Mouse (Mus musculus) lung, embryonic 14.5 days (tissue): Measurements from ENCODE around the gene Sprr1b. TPM values are rescaled to one million over a fixed set of nuclear protein-coding genes. Genes with fewer than 3 reads are reported as not detected.
A peak's percentile ranks its signal among the peaks of the same experiment; 100 is the strongest.

Experiments used
- ATAC-seq: fragments of 200-750 bp; cut with Nextera tagmentation; 2 replicates; pipeline ENCODE4 v1.8.0; 2017; ENCODE audit warnings: mild to moderate bottlenecking, moderate TSS enrichment, moderate library complexity; ENCODE audit not compliant: insufficient read depth
- DNase-seq: peaks from one replicate; pipeline ENCODE4 v3.0.0-alpha.2; 2015
- H3K27ac ChIP-seq: fragments of 300-500 bp; sonication (generic); 2 replicates; pipeline ENCODE4 v1.5.1; 2014; ENCODE audit warnings: low read depth, mild to moderate bottlenecking, moderate library complexity
- H3K27me3 ChIP-seq: fragments of 300-500 bp; sonication (generic); 2 replicates; pipeline ENCODE4 v1.6.1; 2014; ENCODE audit warnings: low read length, control low read depth; ENCODE audit not compliant: insufficient read depth
- H3K36me3 ChIP-seq: fragments of 300-500 bp; sonication (generic); 2 replicates; pipeline ENCODE4 v1.6.1; 2014; ENCODE audit warnings: control low read depth; ENCODE audit not compliant: insufficient read depth
- H3K4me1 ChIP-seq: fragments of 300-500 bp; sonication (generic); 2 replicates; pipeline ENCODE4 v1.6.1; 2014; ENCODE audit warnings: antibody characterized with exemption, control low read depth; ENCODE audit not compliant: insufficient read depth
- H3K4me2 ChIP-seq: fragments of 300-500 bp; sonication (generic); 2 replicates; pipeline ENCODE4 v1.6.1; 2014; ENCODE audit warnings: mild to moderate bottlenecking
- H3K4me3 ChIP-seq: fragments of 300-500 bp; sonication (generic); 2 replicates; pipeline ENCODE4 v1.5.1; 2014; ENCODE audit warnings: low read depth, low read length
- H3K9ac ChIP-seq: fragments of 300-500 bp; sonication (generic); 2 replicates; pipeline ENCODE4 v1.6.1; 2014
- H3K9me3 ChIP-seq: fragments of 300-500 bp; sonication (generic); 2 replicates; pipeline ENCODE4 v1.6.1; 2016; ENCODE audit warnings: low read depth, low read length, control low read depth
- CTCF ChIP-seq: IDR thresholded peaks from 2 replicates; pipeline ENCODE4 v1.5.1; 2016; ENCODE audit warnings: antibody characterized with exemption, low read depth
- WGBS: fragments of 180-500 bp; shearing (Covaris S2); extraction: QIAGEN DNeasy Blood & Tissue Kit; methylation state at CpG from one replicate; pipeline ENCODE4 v1.1.7; 2014; 5-methylcytosine and 5-hydroxymethylcytosine counted together
- polyA plus RNA-seq: library from polyadenylated mRNA; unstranded; fragments of >200 nt; fragmentation: Nextera tagmentation; extraction: Ambion mirVana; gene quantifications from 2 replicates; pipeline ENCODE4 v1.2.1, GENCODE M21; 2014

Gene Sprr1b
- polyA plus RNA-seq, 1 experiment from 2014 or later: not detected

GRCm38 (mm10) chr3:92455151-92455550 lies 16.6 kb upstream of the Sprr1b start:
- TF ChIP-seq CTCF: no peak
- no peak overlapping the region for H3K4me3 ChIP-seq
- no peak overlapping the region for H3K27ac ChIP-seq
- H3K27me3 ChIP-seq: no peaks in the 10 kb centered on the region
- no peak overlapping the region for H3K9ac ChIP-seq
- ATAC-seq (no peak), DNase-seq (no peak)
- no peaks in the 10 kb centered on the region for H3K9me3 ChIP-seq
- H3K4me1 ChIP-seq: no peaks in the 10 kb centered on the region
- WGBS: 64% methylated on average over 5 of the region's 5 CpGs
- H3K36me3 ChIP-seq: no peaks in the 10 kb centered on the region
- H3K4me2 ChIP-seq: no peak overlapping the region

DNA sequence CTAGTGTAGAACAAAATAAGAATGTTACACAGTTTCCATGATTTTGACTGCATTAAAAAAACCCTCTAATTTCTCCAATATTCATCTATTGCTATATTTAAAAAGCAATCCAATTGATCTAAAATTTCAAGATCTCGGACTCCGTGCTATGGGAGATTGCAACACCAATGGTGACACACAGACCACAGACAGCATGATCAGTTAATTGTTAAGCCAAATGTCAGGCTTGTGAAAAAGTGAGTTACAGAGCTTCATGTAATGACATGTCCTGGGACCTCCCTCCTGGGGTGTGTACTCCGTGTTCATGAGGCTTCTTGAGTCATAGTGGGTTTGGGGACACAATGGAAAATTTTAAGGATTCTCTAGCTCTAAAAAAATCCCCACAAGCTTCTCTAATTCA lies 1.6 kb upstream of the Sprr1b start:
- Histone ChIP-seq H3K27ac (no peak overlapping the region), H3K9ac (no peak overlapping the region), H3K9me3 (no peaks in the 10 kb centered on the region), H3K4me1 (no peaks in the 10 kb centered on the region), H3K36me3 (no peaks in the 10 kb centered on the region), H3K4me3 (no peak overlapping the region), H3K27me3 (no peaks in the 10 kb centered on the region), H3K4me2 (no peak overlapping the region)
- WGBS: 80% methylated on average over 3 of the region's 3 CpGs
- no peak for ATAC-seq
- no peak for DNase-seq
- no peak for TF ChIP-seq CTCF

GRCm38 (mm10) chr3:92432282-92432681 lies 6.3 kb downstream of the Sprr1b start, which contains the start of gene Sprr2k:
TSS of gene Sprr2k (plus strand) at chr3:92432582.
- Histone ChIP-seq H3K9me3 (no peaks in the 10 kb centered on the region), H3K9ac (no peak within 1 kb of the TSS), H3K36me3 (no peaks in the 10 kb centered on the region), H3K4me2 (no peak within 1 kb of the TSS), H3K4me3 (no peak within 1 kb of the TSS), H3K27ac (no peak within 1 kb of the TSS), H3K4me1 (no peaks in the 10 kb centered on the region), H3K27me3 (no peaks in the 10 kb centered on the region)
- no peak for TF ChIP-seq CTCF
- ATAC-seq (no peak), DNase-seq (no peak)
- WGBS: 85% methylated on average over 2 of the region's 2 CpGs

DNA sequence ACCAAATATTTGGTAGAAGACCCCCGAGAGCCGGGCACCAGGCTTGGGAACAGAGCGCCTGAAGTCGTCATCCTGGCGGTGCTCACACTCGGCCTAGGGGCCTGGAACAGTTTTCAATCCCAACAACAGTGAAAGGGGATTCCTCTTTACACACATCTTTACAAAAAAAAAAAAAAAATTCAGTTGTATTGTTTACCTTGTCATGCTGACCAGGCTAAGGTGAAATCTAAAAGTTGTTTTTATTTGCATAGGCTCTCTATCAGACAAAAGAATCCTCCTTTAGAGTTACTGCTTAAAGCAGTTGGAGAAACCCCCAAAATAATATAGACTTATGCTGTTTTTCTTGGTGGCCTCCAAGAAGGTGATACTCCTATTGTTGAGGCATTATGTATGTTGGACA lies 9.3 kb downstream of the Sprr1b start, which contains the start of gene Gm9774:
Gm9774 (minus strand) TSS at position 101 of the 400 bp plus-strand sequence.
- Histone ChIP-seq H3K36me3 (no peaks in the 10 kb centered on the region), H3K4me3 (no peak within 1 kb of the TSS), H3K9ac (no peak within 1 kb of the TSS), H3K9me3 (no peaks in the 10 kb centered on the region), H3K27me3 (no peaks in the 10 kb centered on the region), H3K4me2 (no peak within 1 kb of the TSS), H3K27ac (no peak within 1 kb of the TSS), H3K4me1 (no peaks in the 10 kb centered on the region)
- DNase-seq (no peak), ATAC-seq (no peak)
- TF ChIP-seq CTCF: no peak
- WGBS: 85% methylated on average over 6 of the region's 6 CpGs

DNA sequence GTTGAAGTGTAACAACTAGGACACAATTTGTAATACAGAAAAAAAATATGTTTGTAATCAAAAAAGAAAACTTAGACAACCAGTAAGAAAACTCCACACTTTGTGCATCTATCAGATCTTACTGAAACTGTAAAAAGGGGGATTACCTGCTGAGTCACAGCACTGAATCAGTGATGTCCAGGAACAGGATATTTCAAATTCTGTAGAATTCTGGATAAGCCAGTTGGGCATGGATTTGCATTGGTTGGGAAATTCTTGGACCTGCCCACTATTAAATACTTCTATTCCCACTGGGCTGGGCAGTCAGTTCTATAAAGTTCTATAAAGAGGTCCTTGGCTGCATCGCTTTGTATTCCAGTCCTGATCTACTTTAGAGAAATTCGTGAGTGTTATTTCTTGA lies 20.8 kb downstream of the Sprr1b start, which contains the start of gene Sprr2j-ps:
Sprr2j-ps (plus strand) TSS at position 301 of the 400 bp plus-strand sequence.
- Histone ChIP-seq H3K27ac (no peak within 1 kb of the TSS), H3K4me2 (no peak within 1 kb of the TSS), H3K4me3 (no peak within 1 kb of the TSS), H3K4me1 (no peaks in the 10 kb centered on the region), H3K36me3 (no peaks in the 10 kb centered on the region), H3K9ac (no peak within 1 kb of the TSS), H3K9me3 (no peaks in the 10 kb centered on the region), H3K27me3 (no peaks in the 10 kb centered on the region)
- ATAC-seq (no peak), DNase-seq (no peak)
- no peak for TF ChIP-seq CTCF
- WGBS: 89% methylated on average over 2 of the region's 2 CpGs

- Histone ChIP-seq H3K27ac (no peak within 1 kb of the TSS), H3K27me3 (no peaks in the 10 kb centered on the region), H3K9me3 (no peaks in the 10 kb centered on the region), H3K4me1 (no peaks in the 10 kb centered on the region), H3K36me3 (no peaks in the 10 kb centered on the region), H3K9ac (no peak within 1 kb of the TSS), H3K4me3 (no peak within 1 kb of the TSS), H3K4me2 (no peak within 1 kb of the TSS)
- 95% methylated on average over 2 of the region's 2 CpGs for whole genome bisulfite sequencing
- DNase-seq (no peak), ATAC-seq (no peak)
- TF ChIP-seq CTCF: no peak
Observed at GRCm38 (mm10) chr3:92407691-92408090, 30.9 kb downstream of the Sprr1b start, which contains the start of gene Sprr2i. TSS of gene Sprr2i (plus strand) at chr3:92407991.

DNA sequence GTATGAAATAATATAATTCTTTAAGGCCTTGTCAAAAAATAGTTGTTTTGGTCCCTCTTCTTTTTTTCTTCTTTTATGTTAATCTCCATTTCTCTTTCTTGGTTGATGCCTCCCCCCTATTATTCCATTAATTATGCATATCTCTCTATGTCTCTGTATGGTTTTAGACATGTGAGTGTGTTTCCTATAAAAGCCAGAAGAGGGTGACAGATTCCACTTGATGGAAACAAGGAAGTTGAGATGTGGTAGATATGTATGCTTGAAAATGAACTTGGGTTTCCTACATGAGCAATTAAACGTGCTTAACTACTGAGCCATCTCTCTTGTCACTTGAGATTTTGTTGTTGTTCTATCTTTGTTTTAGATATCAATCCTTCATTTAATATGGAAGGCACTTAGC lies 44.3 kb downstream of the Sprr1b start:
- DNase-seq (peak; percentile 6), ATAC-seq (no peak)
- no peaks in the 10 kb centered on the region for H3K4me1 ChIP-seq
- H3K27me3 ChIP-seq: no peaks in the 10 kb centered on the region
- peak; percentile 21 for TF ChIP-seq CTCF
- WGBS: 49% methylated on average over 1 of the region's 1 CpGs
- no peak overlapping the region for H3K4me3 ChIP-seq
- no peak overlapping the region for H3K4me2 ChIP-seq
- H3K36me3 ChIP-seq: no peaks in the 10 kb centered on the region
- no peaks in the 10 kb centered on the region for H3K9me3 ChIP-seq
- H3K9ac ChIP-seq: no peak overlapping the region
- no peak overlapping the region for H3K27ac ChIP-seq

Other genes starting within 250 kb of the Sprr1b start
- gene Sprr2a1, start 223.0 kb downstream of the Sprr1b start, polyA plus RNA-seq: not detected in 2 replicates
- 1.0 and 1.3 TPM in 2 replicates for gene Sprr2a2, start 222.9 kb downstream of the Sprr1b start, polyA plus RNA-seq
- not detected in 2 replicates for gene Sprr2a3, start 153.4 kb downstream of the Sprr1b start, polyA plus RNA-seq
- gene Sprr2b, start 122.2 kb downstream of the Sprr1b start, polyA plus RNA-seq: not detected in 2 replicates
- not detected in 2 replicates for gene Sprr2d, start 99.6 kb downstream of the Sprr1b start, polyA plus RNA-seq
- gene Sprr2e, start 86.6 kb downstream of the Sprr1b start, polyA plus RNA-seq: not detected in 2 replicates
- not detected in 2 replicates for gene Sprr2f, start 73.6 kb downstream of the Sprr1b start, polyA plus RNA-seq
- not detected in 2 replicates for gene Sprr2h, start 53.1 kb downstream of the Sprr1b start, polyA plus RNA-seq
- not detected in 2 replicates for gene Sprr2i, start 30.8 kb downstream of the Sprr1b start, polyA plus RNA-seq
- not detected in 2 replicates for gene Sprr2j-ps, start 20.7 kb downstream of the Sprr1b start, polyA plus RNA-seq
- gene Gm9774, start 9.4 kb downstream of the Sprr1b start, polyA plus RNA-seq: 7.7 and 7.9 TPM in 2 replicates
- gene Sprr2k, start 6.2 kb downstream of the Sprr1b start, polyA plus RNA-seq: not detected in 2 replicates
- not detected in 2 replicates for gene Sprr3, start 19.9 kb upstream of the Sprr1b start, polyA plus RNA-seq
- not detected in 2 replicates for gene Sprr1a, start 47.1 kb upstream of the Sprr1b start, polyA plus RNA-seq
- not detected in 2 replicates for gene Sprr4, start 61.7 kb upstream of the Sprr1b start, polyA plus RNA-seq
- not detected in 2 replicates for gene 2310046K23Rik, start 95.7 kb upstream of the Sprr1b start, polyA plus RNA-seq
- 0.18 TPM in 1 of 2 replicates, not detected in the other for gene Ivl, start 134.9 kb upstream of the Sprr1b start, polyA plus RNA-seq
- gene Smcp, start 150.2 kb upstream of the Sprr1b start, polyA plus RNA-seq: not detected in 2 replicates
- gene 2210017I01Rik, start 168.7 kb upstream of the Sprr1b start, polyA plus RNA-seq: not detected in 2 replicates
- gene Lce6a, start 182.9 kb upstream of the Sprr1b start, polyA plus RNA-seq: not detected in 2 replicates
- not detected in 2 replicates for gene Lce1a1, start 209.5 kb upstream of the Sprr1b start, polyA plus RNA-seq
- gene Lce1b, start 218.1 kb upstream of the Sprr1b start, polyA plus RNA-seq: not detected in 2 replicates
- not detected in 2 replicates for gene Lce1a2, start 231.5 kb upstream of the Sprr1b start, polyA plus RNA-seq
- not detected in 2 replicates for gene Lce1c, start 240.5 kb upstream of the Sprr1b start, polyA plus RNA-seq
- not detected in 2 replicates for gene Lce1d, start 248.4 kb upstream of the Sprr1b start, polyA plus RNA-seq